Mouse (Mus musculus): ENCODE measurements around the gene Ythdf2.

DNA sequence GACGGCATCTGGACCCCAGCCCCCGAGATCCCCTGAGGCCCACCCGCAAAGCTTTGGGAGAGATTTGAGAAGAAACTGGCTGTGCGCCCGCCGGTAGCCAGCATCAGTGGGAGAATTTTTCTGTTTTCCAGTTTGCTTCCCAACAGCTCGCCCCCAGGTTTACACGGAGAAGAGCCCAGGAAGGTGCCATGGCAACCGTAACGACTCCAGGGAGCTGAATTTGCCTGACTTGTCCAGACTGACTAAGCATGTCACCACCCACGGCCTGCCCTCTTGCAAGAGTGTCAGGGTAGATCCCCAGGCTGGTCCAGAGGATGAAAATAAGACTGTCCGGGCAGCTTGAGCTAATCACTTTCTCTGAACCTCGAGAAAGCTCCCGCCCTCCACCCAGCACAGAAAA, 46.4 kb downstream of the Ythdf2 start:
- TF ChIP-seq CTCF (IDR thresholded peaks at IDR 0.05; ENCODE audit: extremely low read depth, insufficient read depth, low read length) (no peak), POLR2A (IDR thresholded peaks at IDR 0.05; ENCODE audit: extremely low read depth, insufficient read depth, low read length) (no peak)
